In the genomic region with DNA sequence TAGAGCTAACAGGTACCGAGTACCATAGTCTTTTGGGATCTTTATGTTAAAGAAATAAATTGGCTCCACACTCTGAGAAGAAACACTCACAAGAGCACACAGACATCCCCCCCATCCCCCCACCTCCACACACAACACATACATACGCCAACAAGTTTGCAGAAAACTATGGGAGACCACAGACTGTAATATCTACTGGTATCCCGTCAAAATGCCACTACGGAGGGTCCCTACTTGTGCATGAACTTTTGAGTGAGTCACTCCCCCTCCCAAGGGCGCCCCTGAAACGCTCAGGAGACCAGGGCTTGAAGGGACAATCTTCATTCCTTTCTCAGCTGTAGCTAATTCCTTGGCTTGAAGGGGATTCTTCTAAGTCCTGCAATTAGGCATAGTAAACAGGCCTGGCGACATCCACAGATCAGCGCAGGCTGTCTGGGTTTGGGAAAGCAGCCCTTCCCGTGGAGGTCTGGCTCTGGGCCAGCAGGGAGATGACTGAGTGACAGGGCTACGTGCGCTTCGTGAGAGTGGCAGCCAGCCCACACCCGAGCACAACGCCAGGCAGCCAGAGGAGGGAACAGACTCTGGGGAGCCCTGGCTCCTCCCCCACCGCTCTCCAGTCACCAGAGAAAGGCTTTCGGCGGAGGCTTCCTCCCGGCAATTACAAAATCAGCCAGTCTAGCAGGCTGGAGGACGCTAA, we compare ENCODE assay signal across 8 mouse cellular contexts. TPM values are rescaled to one million over a fixed set of nuclear protein-coding genes. Genes with fewer than 3 reads are reported as not detected.
A peak's percentile ranks its signal among the peaks of the same experiment; 100 is the strongest.
DNase-seq lines count a peak whose midpoint lies in the region; ATAC-seq and TF ChIP-seq lines count a peak whose summit lies in the region.

No protein-coding gene starts in this region.

- TF ChIP-seq POLR2A in bone marrow macrophage, adult 2 months (IDR thresholded peaks at IDR 0.05; ENCODE audit: borderline replicate concordance, low read depth, low read length): no peak

- peak overlapping the region; percentile 59 for H3K4me3 ChIP-seq in bone marrow macrophage, adult 2 months (ENCODE audit: insufficient read depth, low read length)
- H3K4me3 ChIP-seq in heart, embryonic 12.5 days: peak overlapping the region; percentile 36
- H3K4me3 ChIP-seq in kidney, embryonic 15.5 days (replicated peaks): peak overlapping the region; percentile 28
- H3K4me3 ChIP-seq in midbrain, postnatal 0 days (ENCODE audit: low read depth, low read length): peak overlapping the region; percentile 29
- peak overlapping the region; percentile 23 for H3K4me3 ChIP-seq in stomach, embryonic 15.5 days (replicated peaks)

- H3K27ac ChIP-seq in bone marrow macrophage, adult 2 months (ENCODE audit: insufficient read depth, low read depth, low read length): peak overlapping the region; percentile 57
- peak overlapping the region; percentile 89 for H3K27ac ChIP-seq in heart, embryonic 12.5 days (ENCODE audit: poor library complexity, severe bottlenecking)
- peak overlapping the region; percentile 84 for H3K27ac ChIP-seq in kidney, embryonic 15.5 days
- H3K27ac ChIP-seq in midbrain, postnatal 0 days (ENCODE audit: low read depth, low read length): peak overlapping the region; percentile 38; the same call in 1 of the 2 replicates
- H3K27ac ChIP-seq in stomach, embryonic 15.5 days: peak overlapping the region; percentile 95

- H3K36me3 ChIP-seq in heart, embryonic 12.5 days: no peaks in the 10 kb centered on the region
- H3K36me3 ChIP-seq in kidney, embryonic 15.5 days: no peaks in the 10 kb centered on the region
- H3K36me3 ChIP-seq in midbrain, postnatal 0 days (ENCODE audit: insufficient read depth, low read length): no peaks in the 10 kb centered on the region
- no peaks in the 10 kb centered on the region for H3K36me3 ChIP-seq in stomach, embryonic 15.5 days

- no peak for TF ChIP-seq CTCF in bone marrow macrophage, adult 2 months (IDR thresholded peaks at IDR 0.05; ENCODE audit: low read depth, low read length)
- no peak for TF ChIP-seq CTCF in midbrain, postnatal 0 days (IDR thresholded peaks at IDR 0.05)

- H3K9me3 ChIP-seq in heart, embryonic 12.5 days (replicated peaks): 0 out of 2 replicates have a peak, but pooled peaks cover 3% of the 10 kb centered on the region
- H3K9me3 ChIP-seq in kidney, embryonic 15.5 days (replicated peaks): no peaks in the 10 kb centered on the region
- H3K9me3 ChIP-seq in midbrain, postnatal 0 days (ENCODE audit: low read length): no peaks in the 10 kb centered on the region
- H3K9me3 ChIP-seq in stomach, embryonic 15.5 days: no peaks in the 10 kb centered on the region

- 2% methylated on average over 19 of the region's 19 CpGs for WGBS in heart, embryonic 12.5 days
- WGBS in kidney, embryonic 15.5 days: 4% methylated on average over 19 of the region's 19 CpGs
- 3% methylated on average over 19 of the region's 19 CpGs for WGBS in midbrain, postnatal 0 days
- 4% methylated on average over 19 of the region's 19 CpGs for WGBS in stomach, embryonic 15.5 days

- H3K27me3 ChIP-seq in heart, embryonic 12.5 days (replicated peaks): no peaks in the 10 kb centered on the region
- H3K27me3 ChIP-seq in kidney, embryonic 15.5 days: peaks cover 23% of the 10 kb centered on the region
- H3K27me3 ChIP-seq in midbrain, postnatal 0 days (ENCODE audit: insufficient read depth, low read length): no peaks in the 10 kb centered on the region
- no peaks in the 10 kb centered on the region for H3K27me3 ChIP-seq in stomach, embryonic 15.5 days (replicated peaks)

- peaks cover 45% of the 10 kb centered on the region for H3K4me1 ChIP-seq in bone marrow macrophage, adult 2 months (ENCODE audit: control insufficient read depth, insufficient read depth, low read length)
- peaks cover 32% of the 10 kb centered on the region for H3K4me1 ChIP-seq in heart, embryonic 12.5 days (replicated peaks)
- peaks cover 48% of the 10 kb centered on the region for H3K4me1 ChIP-seq in kidney, embryonic 15.5 days
- H3K4me1 ChIP-seq in midbrain, postnatal 0 days (ENCODE audit: insufficient read depth, low read length): peaks cover 6% of the 10 kb centered on the region; the same call in 1 of the 2 replicates
- H3K4me1 ChIP-seq in stomach, embryonic 15.5 days: peaks cover 60% of the 10 kb centered on the region

- peak; percentile 95 for ATAC-seq in heart, embryonic 12.5 days (ENCODE audit: insufficient number of reproducible peaks, low FRiP score)
- peak; percentile 94 for ATAC-seq in kidney, embryonic 15.5 days (replicated peaks; ENCODE audit: low FRiP score)
- ATAC-seq in midbrain, postnatal 0 days (ENCODE audit: low FRiP score): peak; percentile 88
- ATAC-seq in stomach, embryonic 15.5 days (ENCODE audit: insufficient read depth, low FRiP score, low read depth): peak; percentile 96

- H3K9ac ChIP-seq in heart, embryonic 12.5 days: peak overlapping the region; percentile 74
- no peak overlapping the region for H3K9ac ChIP-seq in kidney, embryonic 15.5 days
- peak overlapping the region; percentile 46; the same call in 1 of the 2 replicates for H3K9ac ChIP-seq in midbrain, postnatal 0 days (replicated peaks; ENCODE audit: low read length, poor library complexity, severe bottlenecking)
- H3K9ac ChIP-seq in stomach, embryonic 15.5 days: no peak overlapping the region

- DNase-seq in 416B (ENCODE audit: low read depth) (peak; percentile 93), liver (peak; percentile 86)
- DNase-seq in fat pad, adult 2 months (ENCODE audit: extremely low read depth, low read depth, low spot score): peak; percentile 58
- DNase-seq in midbrain, postnatal 0 days (ENCODE audit: low spot score): peak; percentile 94

- peak overlapping the region; percentile 70 for H3K4me2 ChIP-seq in heart, embryonic 12.5 days
- H3K4me2 ChIP-seq in kidney, embryonic 15.5 days: peak overlapping the region; percentile 57
- peak overlapping the region; percentile 66 for H3K4me2 ChIP-seq in midbrain, postnatal 0 days (ENCODE audit: low read depth, low read length, poor library complexity, severe bottlenecking)
- peak overlapping the region; percentile 55 for H3K4me2 ChIP-seq in stomach, embryonic 15.5 days

RNA-seq across cellular contexts. Expression of gene Egln3, which starts 11.9 kb away (rescaled TPM):
- 1.7 and 2.5 TPM in 2 replicates for polyA plus RNA-seq in bone marrow macrophage, adult 2 months (2012; ENCODE audit: insufficient read depth, insufficient read length, missing spikeins)
- polyA plus RNA-seq in heart, embryonic 12.5 days (2016; fragmentation: Nextera tagmentation; extraction: Ambion mirVana): 7.4 and 7.5 TPM in 2 replicates
- polyA plus RNA-seq in kidney, embryonic 15.5 days (2015; fragmentation: Nextera tagmentation; extraction: Ambion mirVana): 14.3 and 15.3 TPM in 2 replicates
- total RNA-seq in midbrain, postnatal 0 days (2014; rRNA removed): 8.0 and 11.2 TPM in 2 replicates
- polyA plus RNA-seq in midbrain, postnatal 0 days (2015; fragmentation: Nextera tagmentation; extraction: Ambion mirVana): 3.5 and 3.6 TPM in 2 replicates
- polyA plus RNA-seq in stomach, embryonic 15.5 days (2015; fragmentation: Nextera tagmentation; extraction: Ambion mirVana): 52.5 and 53.4 TPM in 2 replicates

Comparison
In these comparisons a context has a peak if more than half of its experiments do, and no peak if none do; other contexts are left out.
1. Peak in every context shown above with its lines: DNase-seq, ATAC-seq, H3K4me3 ChIP-seq and H3K27ac ChIP-seq.
2. H3K27ac ChIP-seq: peak in every context shown above with its lines; median percentile 95 in stomach, embryonic 15.5 days; 89 in heart, embryonic 12.5 days; 84 in kidney, embryonic 15.5 days; 57 in bone marrow macrophage, adult 2 months; 38 in midbrain, postnatal 0 days.
3. H3K9ac ChIP-seq: peak in heart, embryonic 12.5 days (single experiment) and midbrain, postnatal 0 days (single experiment); none in kidney, embryonic 15.5 days (single experiment) and stomach, embryonic 15.5 days (single experiment).